Mouse (Mus musculus): ENCODE data around the gene Abca12.

The Abca12 gene

DNA sequence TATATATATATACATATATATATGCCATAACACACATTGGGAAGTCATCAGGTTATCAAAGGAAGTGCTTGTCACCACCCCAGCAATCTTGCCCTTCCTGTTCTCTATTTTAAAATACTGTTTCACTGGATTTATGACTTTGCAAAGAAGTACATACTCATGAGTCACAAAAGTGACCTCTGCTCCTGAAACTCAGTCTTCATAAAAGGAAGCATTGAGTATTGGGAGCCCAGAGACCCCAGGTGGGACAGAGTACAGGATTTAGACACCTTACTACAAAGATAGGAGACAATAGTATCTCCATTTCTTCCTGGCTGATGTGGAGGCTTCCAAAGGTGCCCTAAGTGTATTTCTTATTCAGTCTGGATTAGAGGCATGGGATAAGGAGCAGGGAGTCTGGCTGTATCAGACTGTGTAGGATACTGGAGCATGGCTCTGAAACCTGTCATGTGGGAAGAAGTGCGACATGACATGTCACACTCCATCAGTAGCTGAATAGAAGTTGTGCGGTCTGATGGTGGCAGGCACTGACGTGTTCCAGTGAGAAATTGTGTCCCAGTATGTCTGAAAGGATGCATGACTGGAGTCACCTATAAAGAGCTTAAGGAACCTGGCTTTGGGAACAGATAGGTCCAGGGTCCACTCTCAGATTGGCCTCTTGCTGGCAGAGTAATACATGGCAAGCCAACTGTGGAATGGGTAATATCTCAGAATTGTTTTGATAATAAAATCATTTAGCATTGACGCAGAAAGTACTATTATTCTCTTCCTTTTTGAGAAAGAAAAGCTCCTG is 76.0 kb downstream of the Abca12 start:
- no peak for DNase-seq (ENCODE audit: low spot score)

DNA sequence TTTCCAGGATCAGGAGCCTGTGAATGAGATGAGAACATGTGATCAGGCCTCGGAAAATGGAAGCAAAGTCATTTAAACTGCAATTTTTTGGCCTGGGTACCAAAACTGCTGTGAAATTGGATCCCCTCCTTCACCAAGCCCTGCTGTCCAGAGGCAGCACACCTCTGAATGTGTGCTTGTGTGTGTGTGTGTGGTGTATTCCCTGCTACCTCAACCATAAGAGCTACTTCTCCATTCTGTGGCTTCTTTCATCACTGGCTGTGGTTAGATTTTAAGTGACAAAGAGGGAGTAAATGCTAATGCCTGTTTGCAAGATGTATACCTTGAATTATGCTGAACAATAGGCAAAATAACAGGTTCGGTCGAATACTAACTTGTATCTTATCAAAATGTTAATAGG is 84.4 kb downstream of the Abca12 start:
- no peak for DNase-seq (ENCODE audit: low spot score)

DNA sequence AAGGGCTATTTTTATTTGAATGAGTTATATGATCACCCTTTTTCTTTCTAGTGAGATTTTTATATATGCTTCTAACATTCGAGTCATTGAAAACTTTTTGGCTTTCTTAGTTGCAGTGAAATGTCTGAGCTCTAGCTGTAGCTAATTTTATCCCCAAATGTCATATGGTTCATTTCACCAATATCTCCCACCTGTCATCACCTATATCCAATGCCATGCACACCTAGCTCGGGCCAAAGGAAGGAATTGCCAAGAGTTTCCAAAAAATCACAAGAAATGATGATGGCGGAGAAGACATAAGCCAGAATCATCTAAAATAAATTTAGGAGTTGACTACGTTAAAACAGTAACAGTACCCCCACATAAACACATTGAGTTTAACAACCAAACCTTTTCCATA is 102.5 kb downstream of the Abca12 start:
- DNase-seq (ENCODE audit: low spot score): no peak

DNA sequence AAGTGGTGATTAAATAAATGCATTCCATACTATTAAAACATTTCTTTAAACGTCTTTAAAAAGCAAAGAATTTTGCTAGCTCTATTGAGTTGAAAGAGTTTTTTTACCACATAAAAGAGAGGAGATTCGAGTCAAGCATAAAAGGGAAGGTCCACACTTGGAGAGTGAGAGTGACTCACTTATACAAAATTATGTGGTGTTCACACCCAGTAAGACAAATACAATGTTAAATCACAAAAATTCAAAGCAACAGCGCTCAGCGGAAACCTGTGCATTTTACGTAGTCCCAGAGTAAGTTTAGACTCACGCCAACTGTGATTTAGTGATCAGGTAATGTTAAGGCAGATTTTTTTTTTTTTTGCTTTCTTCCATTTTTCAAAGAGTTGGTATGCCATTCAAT is 104.1 kb downstream of the Abca12 start:
- DNase-seq (ENCODE audit: low spot score): no peak

DNA sequence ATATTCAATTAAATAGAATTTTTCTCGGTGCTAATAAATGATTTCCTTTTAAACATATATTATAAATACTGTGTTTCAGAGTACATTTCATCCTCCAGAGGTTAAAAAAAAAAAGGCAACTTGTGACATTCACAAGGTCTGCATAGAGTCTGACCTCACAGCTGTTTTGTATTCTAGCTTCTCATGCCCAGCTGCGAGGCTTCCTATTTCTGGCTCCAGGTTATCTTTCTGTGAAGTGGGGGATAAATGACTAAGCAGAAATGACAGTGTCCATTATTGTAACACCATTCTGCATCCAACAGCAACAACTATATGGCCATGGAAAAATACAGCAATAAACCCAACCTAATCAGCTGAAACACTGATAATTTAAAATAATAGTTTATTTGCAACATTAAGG is 107.3 kb downstream of the Abca12 start:
- no peak for DNase-seq (ENCODE audit: low spot score)

DNA sequence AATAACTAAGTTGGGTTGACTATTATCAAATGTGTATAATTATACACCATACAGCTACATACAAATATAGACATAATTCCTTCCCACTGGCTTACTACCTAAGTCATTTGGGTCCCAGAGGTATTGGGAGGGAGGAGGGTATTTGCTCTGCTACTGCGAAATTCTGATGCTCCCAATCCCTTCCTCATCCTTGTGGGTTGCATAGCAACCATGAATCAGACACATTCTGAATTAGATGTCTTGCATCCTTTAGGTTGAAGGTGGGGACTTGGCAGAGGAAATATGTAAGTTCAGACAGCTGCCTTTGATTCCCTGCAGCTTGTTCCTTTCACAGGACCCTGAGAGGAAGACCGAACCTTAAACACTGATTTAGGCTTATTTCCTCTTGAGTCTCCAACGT is 108.5 kb downstream of the Abca12 start:
- DNase-seq (ENCODE audit: low spot score): no peak

DNA sequence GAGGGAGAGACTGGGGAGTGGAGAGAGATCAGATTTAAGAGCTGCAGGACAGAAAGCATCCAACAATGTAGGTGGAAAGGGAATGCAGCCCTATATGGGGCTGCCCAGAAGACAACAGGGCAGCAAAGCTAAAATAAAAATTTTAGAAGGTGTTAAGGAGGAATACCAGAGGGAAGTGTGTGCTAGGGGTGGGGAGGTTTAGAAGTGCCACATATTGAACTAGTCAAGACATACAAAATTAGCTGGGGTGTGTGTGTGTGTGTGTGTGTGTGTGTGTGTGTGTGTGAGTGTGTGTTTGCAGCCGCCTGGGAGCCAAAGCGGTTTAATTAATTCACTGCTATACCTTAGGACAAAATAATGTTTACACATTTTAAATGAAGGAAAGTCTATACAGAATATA is 110.1 kb downstream of the Abca12 start:
- DNase-seq (ENCODE audit: low spot score): no peak

DNA sequence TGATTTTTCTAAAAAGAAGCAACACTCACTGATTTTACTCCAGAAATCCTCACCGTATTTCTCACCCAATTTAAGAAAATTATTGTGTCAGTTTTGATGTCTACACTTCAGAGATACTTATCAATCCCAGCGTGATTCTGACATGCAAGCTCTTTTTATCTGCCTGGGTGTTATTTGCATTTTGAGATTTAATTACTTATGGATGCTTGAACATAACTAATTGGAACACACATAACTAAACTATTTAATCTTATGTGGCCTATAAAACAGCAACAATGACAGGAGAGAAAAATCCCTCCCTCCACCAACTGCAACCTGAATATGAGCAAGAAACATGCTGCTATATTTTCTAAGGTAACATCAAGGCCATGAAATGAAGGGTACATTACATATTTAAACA is 117.7 kb downstream of the Abca12 start:
- DNase-seq (ENCODE audit: low spot score): no peak

DNA sequence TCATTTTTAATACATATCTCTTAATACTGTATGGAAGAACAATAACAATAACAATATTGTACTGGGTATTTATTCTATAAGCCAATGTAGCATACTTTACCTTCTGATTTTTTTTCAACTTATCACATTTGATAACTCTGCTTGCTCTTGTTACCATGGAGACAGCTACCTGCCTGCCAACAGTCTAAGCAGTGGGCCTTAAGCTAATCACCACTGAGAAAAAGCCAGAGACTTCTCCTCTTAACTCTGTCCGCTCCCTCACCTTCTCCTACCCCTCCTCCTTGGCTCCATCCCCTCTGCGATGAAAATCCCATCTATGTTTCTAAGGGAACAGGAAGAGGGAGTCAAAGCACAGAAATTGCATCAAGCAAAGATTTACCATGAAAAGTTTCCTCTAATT is 118.1 kb downstream of the Abca12 start:
- no peak for DNase-seq (ENCODE audit: low spot score)

DNA sequence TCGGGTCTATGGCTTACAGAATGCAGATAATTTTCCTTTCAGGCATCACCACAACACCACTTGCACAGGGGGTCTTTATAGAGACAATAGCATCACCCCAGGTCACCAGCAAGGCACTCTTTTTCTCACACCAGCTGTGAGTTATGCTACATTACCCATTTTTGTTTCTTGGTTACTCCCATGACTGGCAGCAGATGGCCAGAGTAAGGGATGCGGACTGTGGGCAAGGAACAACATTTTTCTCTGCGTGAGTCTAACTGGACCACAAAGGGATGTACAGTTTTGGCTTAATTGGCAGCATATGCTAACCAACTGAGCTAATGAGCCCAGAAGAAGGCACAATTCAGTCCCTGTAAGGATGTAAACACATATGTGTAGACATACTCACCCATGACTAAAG is 122.8 kb downstream of the Abca12 start:
- no peak for DNase-seq (ENCODE audit: low spot score)

DNA sequence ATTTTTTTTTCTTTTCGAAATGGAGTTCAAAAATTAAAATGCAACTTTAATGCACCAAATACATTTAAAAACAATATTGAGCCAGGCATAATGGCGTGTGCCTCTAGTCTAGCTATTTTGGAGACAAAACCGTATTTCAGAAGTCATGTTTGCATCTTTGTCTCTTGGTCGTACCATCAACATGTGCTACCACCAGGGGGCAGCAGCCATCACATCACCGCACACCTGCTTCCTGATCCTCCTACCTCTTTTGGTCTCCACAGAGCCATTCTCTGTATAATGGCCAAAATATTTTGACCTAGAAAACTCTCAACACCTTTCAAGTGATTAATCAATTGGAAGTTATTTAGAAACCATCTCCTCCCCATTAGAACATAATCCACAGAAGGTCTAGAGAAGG is 125.2 kb downstream of the Abca12 start:
- peak; percentile 70 for DNase-seq (ENCODE audit: low spot score)

DNA sequence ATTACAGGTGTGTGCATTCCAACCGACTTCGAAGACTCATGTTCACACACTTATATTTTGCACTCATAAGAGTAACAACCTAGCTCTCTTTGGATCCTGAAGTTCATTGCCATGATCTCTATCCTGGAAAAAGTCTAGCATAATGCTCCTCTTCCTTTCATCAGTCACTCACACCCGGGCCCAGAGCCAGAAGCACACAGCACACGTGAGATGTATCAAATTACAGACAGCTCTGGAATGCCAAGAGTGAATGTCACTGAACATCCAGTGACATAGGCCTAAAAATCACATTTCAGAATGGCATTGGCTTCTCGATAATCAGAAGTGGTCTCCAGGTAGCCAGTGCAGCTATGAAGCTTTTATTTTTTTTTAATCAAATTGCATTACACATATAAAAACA is 137.8 kb downstream of the Abca12 start:
- no peak for DNase-seq (ENCODE audit: low spot score)

DNA sequence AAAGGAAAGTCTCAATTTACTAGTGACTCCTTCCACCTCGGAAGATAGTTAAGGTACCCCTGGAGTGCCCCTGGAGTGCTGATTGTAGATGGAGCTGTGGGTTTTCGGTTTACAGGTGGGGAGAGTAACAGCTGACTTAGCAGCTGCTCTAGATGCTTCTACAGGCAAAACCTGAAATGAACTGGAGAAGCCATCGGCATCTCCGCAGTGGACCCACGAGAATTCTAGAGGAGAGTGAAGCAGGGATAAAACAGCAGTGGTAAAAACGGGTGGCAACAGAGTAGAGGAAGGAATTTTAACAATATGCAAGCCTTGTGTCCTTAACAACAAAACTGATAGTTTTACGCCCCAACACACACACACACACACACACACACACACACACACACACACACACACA is 142.2 kb downstream of the Abca12 start:
- DNase-seq (ENCODE audit: low spot score): no peak

DNA sequence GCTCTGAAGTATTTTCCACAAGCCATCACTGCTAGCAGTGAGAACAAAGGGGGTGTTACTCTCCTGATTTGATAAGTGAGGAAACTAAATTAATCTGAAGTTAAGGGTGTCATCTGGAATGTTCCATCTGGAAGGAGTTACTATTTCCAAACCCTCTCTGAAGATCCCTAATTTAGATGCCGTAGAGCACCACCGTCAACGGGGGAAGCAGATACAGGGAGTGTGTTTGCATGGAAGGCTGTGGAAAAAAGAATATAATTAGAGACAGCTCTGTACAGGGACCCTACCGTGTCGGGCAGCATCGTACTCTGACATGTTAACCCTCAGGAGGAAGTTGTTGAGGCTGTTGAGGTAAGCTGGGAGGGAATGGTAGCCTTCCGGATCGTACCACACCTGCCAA is 142.6 kb downstream of the Abca12 start:
- DNase-seq (ENCODE audit: low spot score): no peak

DNA sequence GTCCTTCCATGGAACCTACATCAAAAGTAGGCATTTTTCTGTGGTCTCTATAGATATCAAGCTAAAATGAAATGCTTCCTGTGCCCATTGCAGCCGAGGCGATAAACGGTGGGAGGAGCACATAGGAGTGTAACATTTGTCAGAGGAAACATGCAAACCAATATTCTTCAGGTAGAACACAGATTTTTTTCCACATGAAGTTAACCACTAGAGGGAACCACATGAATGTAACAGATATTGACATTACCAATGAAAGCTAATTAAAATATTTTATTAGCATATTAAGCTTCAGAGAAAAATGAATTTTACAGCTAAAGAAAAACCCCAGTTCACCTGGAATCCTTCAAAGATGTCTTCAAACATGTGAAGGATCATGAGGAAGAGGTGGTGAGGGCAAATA is 144.6 kb downstream of the Abca12 start:
- DNase-seq (ENCODE audit: low spot score): no peak

DNA sequence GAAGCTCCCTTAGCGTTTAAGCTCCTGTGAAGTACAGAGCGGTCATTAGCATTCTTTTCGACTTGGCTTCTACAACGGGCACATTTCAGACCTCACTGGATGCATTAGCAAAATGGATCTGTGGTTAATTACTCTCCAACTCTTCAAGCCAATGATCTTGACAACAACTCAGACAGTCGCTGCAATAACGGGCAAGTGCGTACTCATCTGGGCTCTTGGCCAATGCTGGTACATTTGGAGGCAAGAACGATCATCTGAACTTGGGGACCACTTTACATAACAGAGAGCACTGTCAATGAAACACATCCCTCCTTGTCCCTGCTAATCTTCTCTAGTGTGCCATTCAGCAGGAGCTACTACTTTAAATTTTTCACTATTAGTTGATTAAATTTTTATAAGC is 148.1 kb downstream of the Abca12 start:
- DNase-seq (ENCODE audit: low spot score): no peak

DNA sequence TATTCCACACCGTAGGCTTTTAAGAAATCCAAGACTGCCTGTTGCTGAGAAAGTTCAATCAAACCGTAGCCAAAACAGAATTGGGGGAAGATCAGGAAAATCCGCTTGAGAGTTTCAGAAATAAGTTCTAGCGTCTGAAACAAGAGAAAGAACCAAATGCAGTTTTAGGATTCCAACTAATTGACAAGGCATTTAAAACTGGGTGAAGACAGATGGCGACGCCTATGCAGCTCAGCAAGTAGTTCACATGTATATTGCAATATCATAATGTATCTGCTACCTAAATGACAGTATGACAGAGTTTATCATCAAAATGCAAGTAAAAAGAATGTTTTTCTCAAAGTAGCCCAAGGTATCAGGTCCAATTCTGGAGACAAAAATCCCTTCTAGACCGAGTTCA is 151.2 kb downstream of the Abca12 start:
- DNase-seq (ENCODE audit: low spot score): no peak

DNA sequence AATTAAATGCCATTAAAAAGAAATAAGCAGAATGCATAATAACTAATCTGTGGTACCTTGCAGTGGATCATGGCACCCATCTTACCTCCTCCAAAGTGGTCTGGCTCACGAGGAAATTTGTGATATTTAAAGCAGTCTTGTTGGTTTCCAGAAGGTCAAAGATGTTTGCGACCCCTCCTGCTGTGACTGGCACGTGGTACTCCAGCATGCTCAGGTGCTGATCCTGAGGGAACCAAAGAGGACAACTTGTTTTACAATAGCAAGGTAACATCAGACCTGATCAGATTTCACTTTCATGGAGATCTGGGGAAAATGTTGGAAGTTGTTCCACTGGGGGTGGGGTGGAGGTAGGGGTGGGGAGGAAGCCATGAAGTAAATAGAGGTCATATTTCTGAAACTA is 170.1 kb downstream of the Abca12 start:
- no peak for DNase-seq (ENCODE audit: low spot score)

DNA sequence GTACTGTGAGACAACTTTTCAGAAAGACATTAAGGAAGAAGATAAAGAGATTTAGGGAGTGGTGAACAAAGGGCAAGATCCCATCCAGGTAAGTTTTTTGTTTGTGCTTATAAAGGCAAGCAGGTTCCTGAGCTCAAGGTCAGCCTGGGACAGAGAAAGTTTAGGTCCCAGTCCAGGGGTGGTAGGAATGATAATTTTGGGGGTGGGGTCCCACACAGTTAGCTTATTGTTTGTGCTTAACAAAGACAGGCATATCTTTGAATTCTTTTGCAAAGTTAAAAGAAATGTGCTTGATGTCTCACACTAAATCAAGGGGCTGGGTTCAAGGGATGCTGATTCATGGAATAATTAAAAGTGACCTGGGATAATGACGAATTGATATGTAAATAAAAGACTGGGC is 173.3 kb downstream of the Abca12 start:
- no peak for DNase-seq (ENCODE audit: low spot score)

DNA sequence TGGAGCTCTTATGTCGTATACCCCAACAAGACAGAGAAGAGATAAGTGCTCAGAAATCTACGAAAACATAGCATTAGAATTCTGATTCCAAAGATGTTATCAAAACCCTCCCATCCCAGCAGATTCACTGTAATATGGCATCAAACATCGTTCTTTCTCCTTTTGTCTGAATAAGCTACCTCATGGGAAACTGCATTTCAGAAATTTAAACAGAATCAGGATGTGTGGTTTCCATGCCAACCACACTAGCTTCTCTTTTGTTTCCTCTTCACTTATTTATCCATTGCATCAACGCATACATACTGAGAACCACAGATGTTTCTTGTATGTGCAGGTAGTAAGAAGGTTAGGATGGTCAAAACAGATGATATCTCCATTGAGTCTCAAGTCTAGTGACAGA is 175.1 kb downstream of the Abca12 start:
- no peak for DNase-seq (ENCODE audit: low spot score)

DNA sequence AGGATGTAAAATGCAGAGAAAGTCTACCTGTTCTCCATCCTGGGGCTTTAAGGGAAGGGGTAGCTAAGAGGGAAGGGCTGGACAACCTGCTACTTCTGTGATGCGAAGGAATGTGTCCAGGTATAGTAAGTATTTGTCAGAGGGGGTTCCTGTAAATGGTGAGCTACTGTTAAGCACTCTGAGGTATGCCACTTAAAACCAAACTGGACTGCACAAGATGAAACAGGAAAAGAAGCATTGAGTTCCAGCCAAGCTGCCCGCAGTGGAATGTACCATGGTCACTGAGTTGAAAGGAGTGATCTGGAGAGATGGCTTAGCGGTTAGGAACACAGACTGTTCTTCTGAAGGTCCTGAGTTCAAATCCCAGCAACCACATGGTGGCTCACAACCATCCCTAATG is 179.4 kb downstream of the Abca12 start:
- no peak for DNase-seq (ENCODE audit: low spot score)

DNA sequence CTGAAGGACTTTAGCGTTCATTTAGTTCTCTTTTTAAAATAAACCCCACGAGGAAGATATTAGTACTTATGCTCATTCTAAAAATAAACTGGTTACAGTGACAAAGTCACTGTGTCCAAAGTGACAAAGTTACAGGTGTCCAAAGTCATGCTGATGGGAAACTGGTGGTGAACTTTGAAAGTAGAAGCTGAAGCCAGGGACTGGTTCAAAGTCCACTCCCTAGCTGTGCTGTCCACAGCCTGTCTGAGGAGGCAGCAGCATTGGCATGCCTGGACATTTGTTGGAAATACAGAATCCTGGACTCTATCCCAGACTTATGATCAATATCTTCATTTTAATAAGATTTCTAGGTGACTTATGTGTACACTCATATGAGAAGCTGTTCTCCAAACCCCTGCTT is 183.5 kb downstream of the Abca12 start:
- no peak for DNase-seq (ENCODE audit: low spot score)

DNA sequence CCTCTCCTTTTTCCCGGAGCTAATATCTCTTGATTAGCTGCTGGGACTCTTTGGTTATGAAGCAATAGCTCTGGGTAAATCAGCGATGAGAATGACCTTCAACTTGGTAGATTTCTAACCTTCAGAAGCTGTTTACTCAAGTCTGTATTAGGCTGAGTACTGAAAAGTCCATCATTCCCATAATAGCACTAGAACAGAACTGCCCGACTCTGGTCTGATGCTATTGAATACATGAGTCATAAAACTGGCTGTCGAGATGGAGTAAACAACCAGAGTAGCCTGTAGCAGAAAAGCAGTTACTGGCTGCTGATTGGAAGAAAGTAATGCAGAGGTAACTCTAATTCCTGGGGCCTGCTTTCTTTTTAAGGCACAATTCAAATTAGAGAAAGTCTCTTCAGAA is 211.1 kb downstream of the Abca12 start:
- DNase-seq (ENCODE audit: low spot score): no peak

DNA sequence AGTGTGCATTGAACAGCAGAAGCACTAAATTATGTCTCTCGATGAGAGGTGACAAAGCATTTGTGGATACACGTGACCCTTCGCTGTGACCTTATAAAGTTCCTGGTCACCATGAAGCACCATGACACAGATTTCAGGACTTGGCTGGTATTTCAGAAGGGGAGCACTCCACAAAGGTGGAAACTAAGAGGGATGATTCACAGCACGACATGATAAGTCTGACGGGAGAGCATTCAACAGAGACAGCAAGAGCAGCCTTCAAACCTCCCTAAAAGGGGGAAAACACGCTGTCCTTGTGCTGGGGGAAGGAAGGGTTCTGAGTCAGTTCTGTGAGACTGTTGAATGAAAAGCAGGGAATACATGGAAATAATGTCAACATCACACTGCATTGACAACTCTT is 218.5 kb downstream of the Abca12 start:
- no peak for DNase-seq (ENCODE audit: low spot score)

DNA sequence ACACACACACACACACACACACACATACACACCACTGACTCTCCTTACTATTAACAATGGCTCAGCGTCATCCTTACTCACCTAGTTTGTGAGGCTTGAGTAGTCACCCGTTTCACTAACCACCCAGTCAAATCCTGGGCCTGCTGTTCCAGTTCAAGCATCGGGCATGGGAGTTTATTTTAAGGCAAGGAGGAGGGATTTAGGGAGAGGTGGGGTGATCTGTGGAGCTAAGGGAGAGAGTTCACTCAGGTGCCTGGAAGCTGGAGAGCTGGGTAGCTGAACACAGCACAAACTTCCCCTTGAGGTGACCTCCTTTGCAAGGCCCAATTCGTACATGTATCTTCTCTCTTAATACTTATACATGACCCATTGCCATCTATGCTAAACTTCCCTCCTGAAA is 219.4 kb downstream of the Abca12 start:
- DNase-seq (ENCODE audit: low spot score): no peak

Measured in urinary bladder, postnatal 25 days (tissue).